Mouse (Mus musculus): ENCODE results near the gene Sulf2.

DNA sequence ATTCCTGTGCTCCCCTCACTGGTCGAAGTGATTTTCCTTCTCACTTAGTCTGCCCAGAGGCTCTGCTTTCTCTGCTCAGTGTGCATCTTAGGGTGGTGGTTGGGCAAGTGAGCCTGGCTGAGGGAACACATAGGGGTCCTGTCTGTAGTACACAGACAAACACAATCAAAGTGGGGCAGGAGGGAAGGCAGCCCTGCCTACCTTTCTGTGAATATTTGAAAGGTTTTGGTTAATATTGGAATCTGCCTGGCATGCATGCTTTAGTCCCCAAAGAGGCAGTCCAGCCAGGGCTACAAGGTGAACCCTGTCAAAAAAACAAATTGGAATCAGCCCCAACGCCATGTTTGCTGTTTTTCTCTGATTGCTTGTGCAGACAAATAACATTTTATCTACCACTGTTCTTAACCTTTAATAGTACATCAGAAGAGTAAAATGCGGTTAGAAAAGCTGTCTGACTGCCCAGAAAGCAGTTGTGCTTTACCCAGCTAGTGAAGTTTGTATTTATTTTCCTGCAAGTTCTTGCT, 120.4 kb downstream of the Sulf2 start:
- TF ChIP-seq CTCF (IDR thresholded peaks at IDR 0.05; ENCODE audit: low read depth) (no peak), EP300 (IDR thresholded peaks at IDR 0.05; ENCODE audit: low read depth) (no peak)
